Mouse (Mus musculus): ENCODE measurements around the gene Mylk.

DNA sequence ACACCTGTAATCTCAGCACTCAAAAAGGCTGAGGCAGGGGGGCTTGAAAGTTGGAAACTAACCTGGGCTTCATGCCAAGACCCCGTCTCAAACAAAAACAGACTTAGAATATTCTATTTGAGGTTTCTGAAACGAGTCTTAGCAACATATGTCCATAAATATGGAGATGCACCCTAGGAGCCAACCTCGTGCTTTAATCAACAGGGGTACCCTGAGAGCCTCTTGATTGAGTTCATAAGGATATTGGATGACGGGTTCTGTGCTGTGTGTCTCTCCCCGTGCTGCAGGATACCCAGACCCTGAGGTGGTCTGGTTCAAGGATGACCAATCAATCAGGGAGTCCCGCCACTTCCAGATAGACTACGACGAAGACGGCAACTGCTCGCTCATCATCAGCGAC lies 255.0 kb downstream of the Mylk start:
- TF ChIP-seq CTCF (IDR thresholded peaks at IDR 0.05; ENCODE audit: borderline replicate concordance, insufficient read depth, low read depth, low read length) (no peak), POLR2A (IDR thresholded peaks at IDR 0.05; ENCODE audit: borderline replicate concordance, insufficient read depth, low read length) (no peak)

Measured in cerebellum, adult 2 months (tissue).